Mouse (Mus musculus) liver, embryonic 13.5 days (tissue): ENCODE results near the gene Sytl1. TPM values are rescaled to one million over a fixed set of nuclear protein-coding genes. Genes with fewer than 3 reads are reported as not detected.

Experiments
- ATAC-seq: fragments of 200-750 bp; cut with Nextera tagmentation; 2 replicates; pipeline ENCODE4 v1.8.0; 2017; ENCODE audit warnings: low read depth, mild to moderate bottlenecking, moderate number of reproducible peaks, moderate library complexity
- DNase-seq: peaks from one replicate; pipeline ENCODE4 v3.0.0; 2022
- H3K27ac ChIP-seq: fragments of 300-500 bp; sonication (generic); 2 replicates; pipeline ENCODE4 v1.5.1; 2015; ENCODE audit warnings: moderate library complexity, mild to moderate bottlenecking, inconsistent platforms
- H3K27me3 ChIP-seq: fragments of 300-500 bp; sonication (generic); 2 replicates; pipeline ENCODE4 v1.6.1; 2015; ENCODE audit warnings: mild to moderate bottlenecking, inconsistent platforms
- H3K36me3 ChIP-seq: fragments of 300-500 bp; sonication (generic); 2 replicates; pipeline ENCODE4 v1.6.1; 2015; ENCODE audit warnings: mild to moderate bottlenecking, inconsistent platforms
- H3K4me1 ChIP-seq: fragments of 300-500 bp; sonication (generic); replicated peaks from 2 replicates; pipeline ENCODE4 v1.6.1; 2015; ENCODE audit warnings: inconsistent platforms
- H3K4me2 ChIP-seq: fragments of 300-500 bp; sonication (generic); 2 replicates; pipeline ENCODE4 v1.6.1; 2015; ENCODE audit warnings: inconsistent platforms, mild to moderate bottlenecking, moderate library complexity
- H3K4me3 ChIP-seq: fragments of 300-500 bp; sonication (generic); replicated peaks from 2 replicates; pipeline ENCODE4 v1.5.1; 2015; ENCODE audit warnings: mild to moderate bottlenecking, inconsistent platforms
- H3K9ac ChIP-seq: fragments of 300-500 bp; sonication (generic); 2 replicates; pipeline ENCODE4 v1.6.1; 2015; ENCODE audit warnings: mild to moderate bottlenecking, inconsistent platforms
- H3K9me3 ChIP-seq: fragments of 300-500 bp; sonication (generic); replicated peaks from 2 replicates; pipeline ENCODE4 v1.6.1; 2016; ENCODE audit warnings: inconsistent platforms
- WGBS: fragments of 180-500 bp; shearing (Covaris S2); methylation state at CpG from one replicate; pipeline ENCODE4 v1.1.7; 2015; ENCODE audit not compliant: insufficient replicate concordance; 5-methylcytosine and 5-hydroxymethylcytosine counted together
- polyA plus RNA-seq: library from polyadenylated mRNA; unstranded; fragments of >200 nt; fragmentation: Nextera tagmentation; extraction: Ambion mirVana; gene quantifications from 2 replicates; pipeline ENCODE4 v1.2.1, GENCODE M21; 2015

Sytl1 gene
- 0.42 and 0.55 TPM in 2 replicates for polyA plus RNA-seq

- Histone ChIP-seq H3K9me3 (no peaks in the 10 kb centered on the region), H3K4me3 (no peak within 1 kb of the TSS), H3K4me1 (peaks cover 16% of the 10 kb centered on the region), H3K9ac (no peak within 1 kb of the TSS), H3K36me3 (peaks cover 37% of the 10 kb centered on the region), H3K27me3 (peaks cover 9% of the 10 kb centered on the region; the same call in 1 of the 2 replicates), H3K27ac (no peak within 1 kb of the TSS), H3K4me2 (no peak within 1 kb of the TSS)
- ATAC-seq (no peak), DNase-seq (no peak)
- 32% methylated on average over 7 of the region's 7 CpGs for WGBS
Measured at GRCm38 (mm10) chr4:133262882-133263281, at the start of gene Sytl1. Gene Sytl1, minus strand, starts transcription at chr4:133263113.

GRCm38 (mm10) chr4:133309948-133310347 is 47.0 kb upstream of the Sytl1 start:
- H3K27me3 ChIP-seq = no peaks in the 10 kb centered on the region
- peak; percentile 76 for DNase-seq
- H3K9ac ChIP-seq = no peak overlapping the region
- under 1% methylated on average over 3 of the region's 3 CpGs for WGBS
- ATAC-seq = no peak
- H3K27ac ChIP-seq = no peak overlapping the region
- 0 out of 2 replicates have a peak, but pooled peaks cover under 1% of the 10 kb centered on the region for H3K36me3 ChIP-seq
- H3K4me1 ChIP-seq = 0 out of 2 replicates have a peak, but pooled peaks cover under 1% of the 10 kb centered on the region
- no peak overlapping the region for H3K4me3 ChIP-seq
- H3K9me3 ChIP-seq = no peaks in the 10 kb centered on the region
- H3K4me2 ChIP-seq = no peak overlapping the region

GRCm38 (mm10) chr4:133307331-133307730 is 44.4 kb upstream of the Sytl1 start:
- no peak overlapping the region for H3K9ac ChIP-seq
- H3K4me2 ChIP-seq = no peak overlapping the region
- H3K4me1 ChIP-seq = no peaks in the 10 kb centered on the region
- no peaks in the 10 kb centered on the region for H3K9me3 ChIP-seq
- H3K4me3 ChIP-seq = no peak overlapping the region
- ATAC-seq (no peak), DNase-seq (peak; percentile 38)
- no peaks in the 10 kb centered on the region for H3K27me3 ChIP-seq
- H3K27ac ChIP-seq = no peak overlapping the region
- WGBS = 38% methylated on average over 3 of the region's 3 CpGs
- H3K36me3 ChIP-seq = 0 out of 2 replicates have a peak, but pooled peaks cover 5% of the 10 kb centered on the region

- Histone ChIP-seq H3K9ac (no peak overlapping the region), H3K36me3 (peaks cover 13% of the 10 kb centered on the region), H3K27me3 (no peaks in the 10 kb centered on the region), H3K4me1 (no peaks in the 10 kb centered on the region), H3K27ac (no peak overlapping the region), H3K4me3 (no peak overlapping the region), H3K9me3 (no peaks in the 10 kb centered on the region), H3K4me2 (no peak overlapping the region)
- 75% methylated on average over 7 of the region's 7 CpGs for WGBS
- no peak for ATAC-seq
- no peak for DNase-seq
Measured at GRCm38 (mm10) chr4:133305825-133306224, 42.9 kb upstream of the Sytl1 start.

- no peak overlapping the region for H3K27ac ChIP-seq
- no peak overlapping the region for H3K4me3 ChIP-seq
- peaks cover 22% of the 10 kb centered on the region for H3K36me3 ChIP-seq
- H3K4me1 ChIP-seq = no peaks in the 10 kb centered on the region
- H3K9ac ChIP-seq = no peak overlapping the region
- no peaks in the 10 kb centered on the region for H3K27me3 ChIP-seq
- no peak for ATAC-seq
- H3K4me2 ChIP-seq = no peak overlapping the region
- H3K9me3 ChIP-seq = no peaks in the 10 kb centered on the region
- 78% methylated on average over 7 of the region's 7 CpGs for WGBS
- no peak for DNase-seq
Measured at GRCm38 (mm10) chr4:133304770-133305169, 41.9 kb upstream of the Sytl1 start.

GRCm38 (mm10) chr4:133302668-133303067 is 39.8 kb upstream of the Sytl1 start:
- Histone ChIP-seq H3K9me3 (no peaks in the 10 kb centered on the region), H3K27ac (no peak overlapping the region), H3K36me3 (peaks cover 25% of the 10 kb centered on the region), H3K4me2 (no peak overlapping the region), H3K4me3 (no peak overlapping the region), H3K4me1 (no peaks in the 10 kb centered on the region), H3K9ac (no peak overlapping the region), H3K27me3 (no peaks in the 10 kb centered on the region)
- 58% methylated on average over 5 of the region's 5 CpGs for WGBS
- ATAC-seq (no peak), DNase-seq (no peak)

- H3K4me1 ChIP-seq = no peaks in the 10 kb centered on the region
- no peak overlapping the region for H3K9ac ChIP-seq
- H3K27ac ChIP-seq = no peak overlapping the region
- no peak overlapping the region for H3K4me3 ChIP-seq
- H3K27me3 ChIP-seq = no peaks in the 10 kb centered on the region
- H3K9me3 ChIP-seq = no peaks in the 10 kb centered on the region
- H3K4me2 ChIP-seq = no peak overlapping the region
- WGBS = 23% methylated on average over 4 of the region's 4 CpGs
- peaks cover 30% of the 10 kb centered on the region for H3K36me3 ChIP-seq
- peak; percentile 47 for DNase-seq
- no peak for ATAC-seq
Measured at GRCm38 (mm10) chr4:133301802-133302201, 38.9 kb upstream of the Sytl1 start.

GRCm38 (mm10) chr4:133300421-133300820 is 37.5 kb upstream of the Sytl1 start:
- Histone ChIP-seq H3K9me3 (no peaks in the 10 kb centered on the region), H3K4me2 (no peak overlapping the region), H3K4me3 (no peak overlapping the region), H3K36me3 (peaks cover 39% of the 10 kb centered on the region), H3K4me1 (no peaks in the 10 kb centered on the region), H3K27ac (no peak overlapping the region), H3K9ac (no peak overlapping the region), H3K27me3 (no peaks in the 10 kb centered on the region)
- 87% methylated on average over 11 of the region's 11 CpGs for WGBS
- ATAC-seq (no peak), DNase-seq (no peak)

GRCm38 (mm10) chr4:133299701-133300100 is 36.8 kb upstream of the Sytl1 start:
- ATAC-seq (no peak), DNase-seq (no peak)
- Histone ChIP-seq H3K9ac (no peak overlapping the region), H3K27ac (no peak overlapping the region), H3K4me2 (no peak overlapping the region), H3K36me3 (peaks cover 45% of the 10 kb centered on the region), H3K27me3 (no peaks in the 10 kb centered on the region), H3K4me3 (no peak overlapping the region), H3K4me1 (no peaks in the 10 kb centered on the region), H3K9me3 (no peaks in the 10 kb centered on the region)
- WGBS = 78% methylated on average over 5 of the region's 5 CpGs

- no peak overlapping the region for H3K9ac ChIP-seq
- H3K27me3 ChIP-seq = no peaks in the 10 kb centered on the region
- WGBS = 56% methylated on average over 12 of the region's 12 CpGs
- H3K36me3 ChIP-seq = peaks cover 46% of the 10 kb centered on the region
- DNase-seq (no peak), ATAC-seq (no peak)
- H3K4me2 ChIP-seq = no peak overlapping the region
- H3K4me1 ChIP-seq = no peaks in the 10 kb centered on the region
- H3K4me3 ChIP-seq = no peak overlapping the region
- no peaks in the 10 kb centered on the region for H3K9me3 ChIP-seq
- H3K27ac ChIP-seq = no peak overlapping the region
Measured at GRCm38 (mm10) chr4:133298516-133299365, 35.8 kb upstream of the Sytl1 start.

- ATAC-seq (peak; percentile 63), DNase-seq (peak; percentile 42)
- Histone ChIP-seq H3K9me3 (no peaks in the 10 kb centered on the region), H3K4me1 (peaks cover 6% of the 10 kb centered on the region), H3K36me3 (peaks cover 53% of the 10 kb centered on the region), H3K27me3 (0 out of 2 replicates have a peak, but pooled peaks cover 3% of the 10 kb centered on the region), H3K9ac (no peak overlapping the region), H3K27ac (no peak overlapping the region), H3K4me3 (no peak overlapping the region), H3K4me2 (no peak overlapping the region)
- WGBS = 1% methylated on average over 5 of the region's 5 CpGs
Measured at GRCm38 (mm10) chr4:133297801-133298238, 34.9 kb upstream of the Sytl1 start.
